Mouse (Mus musculus): ENCODE data around the gene Rsph9.

The Rsph9 gene

GRCm38 (mm10) chr17:46143578-46144423 lies at the start of gene Rsph9:
Gene Rsph9, minus strand, starts transcription at chr17:46144216.
- ATAC-seq (ENCODE audit: insufficient number of reproducible peaks, low FRiP score, low TSS enrichment) = no peak

DNA sequence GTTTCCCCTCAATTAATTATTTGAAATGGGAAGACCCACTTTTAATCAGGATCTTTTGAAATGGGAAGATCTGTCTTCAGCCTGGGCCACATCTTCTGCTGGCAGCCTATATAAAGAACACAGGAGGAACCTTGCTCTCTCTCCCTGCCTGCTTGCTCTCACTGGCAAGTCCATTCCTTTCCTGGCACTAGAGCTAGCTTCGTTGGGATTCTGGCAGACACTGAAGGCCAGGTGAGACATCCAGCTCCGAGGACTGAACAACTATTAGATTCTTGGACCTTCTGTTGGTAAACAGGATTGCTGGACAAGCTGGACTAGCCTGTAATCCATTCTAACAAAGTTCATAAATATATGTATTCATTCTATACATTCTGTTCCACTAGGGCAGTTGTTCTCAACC lies 44.8 kb upstream of the Rsph9 start:
- ATAC-seq (ENCODE audit: insufficient number of reproducible peaks, low FRiP score, low TSS enrichment) = no peak

GRCm38 (mm10) chr17:46182273-46182672 lies 38.3 kb upstream of the Rsph9 start:
- ATAC-seq (ENCODE audit: insufficient number of reproducible peaks, low FRiP score, low TSS enrichment) = no peak

DNA sequence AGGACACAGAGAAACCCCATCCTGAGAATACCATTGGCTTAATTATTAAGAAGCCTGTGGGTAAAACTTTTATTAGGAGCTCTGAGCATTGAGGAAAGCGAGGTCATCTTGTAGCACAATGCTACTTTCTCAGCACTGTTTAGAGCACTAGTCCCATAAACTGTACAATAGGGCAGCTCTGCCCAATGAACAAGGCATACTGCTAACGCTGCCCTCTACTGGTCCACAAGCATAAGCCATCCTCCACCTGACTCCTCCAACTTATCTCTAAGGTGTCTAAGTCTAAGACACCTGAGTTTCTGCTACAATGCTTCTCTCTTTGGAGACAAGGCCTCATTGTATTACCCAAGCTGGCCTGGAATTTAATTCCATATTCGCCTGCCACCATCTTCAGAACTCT lies 26.5 kb upstream of the Rsph9 start:
- no peak for ATAC-seq (ENCODE audit: insufficient number of reproducible peaks, low FRiP score, low TSS enrichment)

DNA sequence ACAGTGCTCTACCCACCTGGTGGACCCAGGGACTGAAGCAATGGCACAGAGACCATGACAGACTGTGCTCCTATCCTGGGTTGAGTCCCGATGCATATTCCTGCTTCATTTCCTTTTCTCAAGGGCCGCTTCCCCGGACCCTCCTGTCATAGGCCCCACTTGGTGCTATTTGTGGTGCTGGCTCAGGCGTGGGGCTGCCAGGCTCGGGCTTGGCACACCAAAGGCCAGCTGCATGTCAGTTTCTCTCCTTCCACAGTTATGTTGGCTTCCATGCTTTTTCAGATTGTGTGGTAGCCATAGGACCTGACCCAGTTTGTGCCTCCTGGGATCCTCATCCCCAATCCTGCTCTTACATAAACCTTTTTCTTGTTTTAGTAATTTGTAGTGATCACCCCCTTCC lies 24.8 kb upstream of the Rsph9 start:
- ATAC-seq (ENCODE audit: insufficient number of reproducible peaks, low FRiP score, low TSS enrichment) = no peak

GRCm38 (mm10) chr17:46168318-46168717 lies 24.3 kb upstream of the Rsph9 start:
- ATAC-seq (ENCODE audit: insufficient number of reproducible peaks, low FRiP score, low TSS enrichment) = no peak

DNA sequence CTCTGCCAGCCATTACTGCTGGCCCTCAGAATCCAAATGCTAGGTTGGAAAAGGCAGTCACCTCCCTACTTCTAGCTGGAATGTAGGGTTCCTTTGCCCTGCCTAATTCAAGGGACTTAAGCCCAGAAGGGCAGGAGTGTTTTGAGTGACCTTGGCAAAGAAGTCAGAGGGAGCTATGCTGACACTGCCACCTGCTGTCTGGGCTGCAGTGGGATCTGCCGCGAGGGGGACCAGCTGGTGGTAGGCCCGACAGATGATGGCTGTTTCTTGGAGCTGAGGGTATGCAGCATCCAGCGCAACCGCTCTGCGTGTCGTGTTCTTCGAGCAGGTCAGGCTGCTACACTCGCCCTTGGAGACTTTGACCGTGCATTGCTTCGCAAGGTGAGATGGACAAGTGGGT lies 23.0 kb upstream of the Rsph9 start:
- ATAC-seq (ENCODE audit: insufficient number of reproducible peaks, low FRiP score, low TSS enrichment) = no peak

DNA sequence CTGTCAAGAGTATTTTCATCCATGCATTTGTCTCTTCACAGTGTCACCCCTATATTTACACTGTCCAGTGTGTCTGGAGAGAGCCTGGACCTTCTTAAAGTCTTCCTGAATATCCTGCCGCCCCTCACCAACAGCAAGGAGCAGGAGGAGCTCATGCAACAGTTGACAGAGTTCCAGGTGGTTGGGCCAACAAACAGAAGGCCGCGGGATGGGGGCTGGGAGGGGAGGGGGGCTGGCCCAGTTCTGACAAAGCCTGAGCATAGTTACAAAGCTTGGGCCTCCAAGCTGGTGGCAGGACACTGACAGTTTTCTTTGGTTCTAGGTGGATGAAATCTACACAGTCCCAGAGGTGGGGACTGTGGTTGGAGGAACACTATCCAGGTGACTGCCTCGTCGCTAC lies 22.3 kb upstream of the Rsph9 start:
- ATAC-seq (ENCODE audit: insufficient number of reproducible peaks, low FRiP score, low TSS enrichment) = no peak

DNA sequence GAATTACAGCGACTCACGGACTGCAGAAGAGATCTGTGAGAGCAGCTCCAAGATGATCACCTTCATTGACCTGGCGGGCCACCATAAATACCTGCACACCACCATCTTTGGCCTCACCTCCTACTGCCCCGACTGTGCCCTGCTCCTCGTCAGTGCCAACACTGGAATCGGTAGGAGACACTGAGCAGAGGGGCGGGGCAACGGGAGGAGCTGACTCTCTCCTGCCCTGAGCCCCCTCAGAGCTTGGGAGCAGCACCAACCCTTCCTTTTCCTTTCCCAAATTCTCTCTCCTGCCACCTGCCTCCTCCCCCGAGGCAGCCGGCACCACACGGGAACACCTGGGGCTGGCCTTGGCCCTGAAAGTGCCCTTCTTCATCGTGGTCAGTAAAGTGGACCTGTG lies 21.4 kb upstream of the Rsph9 start:
- ATAC-seq (ENCODE audit: insufficient number of reproducible peaks, low FRiP score, low TSS enrichment) = no peak

- ATAC-seq (ENCODE audit: insufficient number of reproducible peaks, low FRiP score, low TSS enrichment) = no peak
These were observed 20.8 kb upstream of the Rsph9 start for GRCm38 (mm10) chr17:46164791-46165190.

- no peak for ATAC-seq (ENCODE audit: insufficient number of reproducible peaks, low FRiP score, low TSS enrichment)
These were observed 20.3 kb upstream of the Rsph9 start for GRCm38 (mm10) chr17:46164301-46164700.

DNA sequence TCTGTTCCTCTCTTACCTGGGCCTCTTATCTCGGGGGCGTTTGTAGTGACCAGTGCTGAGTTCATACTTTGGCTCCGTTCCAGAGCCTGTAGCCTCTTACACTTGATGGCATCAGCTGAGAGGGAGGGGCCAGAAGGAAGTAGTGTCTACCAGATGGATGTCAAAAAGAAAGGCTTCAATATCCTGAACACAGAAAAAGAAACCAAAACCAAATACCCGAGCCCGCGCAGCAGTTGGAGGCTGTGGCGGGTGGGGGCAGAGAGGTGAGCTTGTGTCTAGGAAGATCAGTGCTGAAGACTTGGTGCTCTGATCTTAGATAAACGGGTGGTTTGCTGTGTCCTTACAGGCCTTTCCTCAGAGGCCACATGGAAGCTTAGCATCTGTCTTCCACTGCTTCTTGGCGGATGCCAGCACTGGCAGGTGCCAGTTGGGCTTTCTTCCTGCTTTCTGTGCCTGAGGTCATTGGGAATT lies 19.0 kb upstream of the Rsph9 start:
- no peak for ATAC-seq (ENCODE audit: insufficient number of reproducible peaks, low FRiP score, low TSS enrichment)

- no peak for ATAC-seq (ENCODE audit: insufficient number of reproducible peaks, low FRiP score, low TSS enrichment)
These were observed 18.5 kb upstream of the Rsph9 start for GRCm38 (mm10) chr17:46162551-46162950.

- no peak for ATAC-seq (ENCODE audit: insufficient number of reproducible peaks, low FRiP score, low TSS enrichment)
These were observed 17.7 kb upstream of the Rsph9 start for GRCm38 (mm10) chr17:46161710-46162109.

- ATAC-seq (ENCODE audit: insufficient number of reproducible peaks, low FRiP score, low TSS enrichment) = no peak
These were observed 17.2 kb upstream of the Rsph9 start for GRCm38 (mm10) chr17:46161179-46161578.

DNA sequence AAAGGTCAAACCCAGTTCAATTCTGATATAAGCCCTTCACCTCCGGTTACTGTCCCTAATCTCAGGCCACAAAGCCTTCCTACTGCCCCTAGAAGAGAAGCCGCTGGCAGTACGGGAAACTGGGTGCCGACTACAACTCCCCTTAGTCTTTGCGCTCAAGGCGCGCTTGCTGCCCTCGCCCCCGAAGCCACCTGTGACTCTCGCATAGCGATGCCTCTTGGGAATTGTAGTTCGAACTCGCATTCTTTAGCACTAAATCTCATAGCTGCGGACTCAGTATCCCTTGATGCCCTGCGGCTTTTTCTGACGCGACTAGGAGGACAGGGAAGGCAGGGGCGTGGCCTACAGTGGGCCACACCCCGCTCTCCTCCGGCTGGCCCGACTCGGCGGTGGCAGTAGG lies 16.7 kb upstream of the Rsph9 start, which contains the start of gene Gtpbp2:
Gtpbp2 (plus strand) TSS at position 347 of the 400 bp plus-strand sequence.
- peak; percentile 97 for ATAC-seq (ENCODE audit: insufficient number of reproducible peaks, low FRiP score, low TSS enrichment)

DNA sequence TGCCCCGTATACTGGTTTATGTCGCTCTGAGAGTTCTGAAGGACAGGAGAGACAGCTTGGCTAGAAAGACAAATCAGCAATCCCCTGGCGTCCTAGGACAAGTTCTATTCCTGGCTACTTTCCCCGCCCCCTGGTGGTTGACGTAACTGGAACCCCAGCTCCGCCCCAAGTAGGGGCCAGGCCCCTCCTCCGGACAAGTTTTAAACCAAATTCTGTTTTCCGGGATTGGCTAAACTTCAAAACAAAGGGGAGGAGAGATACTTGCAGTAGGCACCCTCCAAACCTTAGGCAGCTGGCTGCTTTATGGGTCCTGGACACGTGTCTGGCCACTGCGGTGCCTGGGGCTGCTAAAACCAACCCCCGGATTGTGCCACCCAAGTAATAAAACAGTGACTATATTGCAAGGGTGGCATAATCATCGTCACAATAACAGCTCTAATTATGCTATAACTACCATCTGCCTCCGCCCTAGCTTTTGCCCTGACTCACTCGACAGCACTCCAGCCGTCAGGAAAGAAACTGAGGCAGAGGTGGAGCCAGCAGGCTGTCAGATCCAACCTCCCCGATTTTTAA lies 16.2 kb upstream of the Rsph9 start:
- peak; percentile 21; the same call in 1 of the 2 replicates for ATAC-seq (ENCODE audit: insufficient number of reproducible peaks, low FRiP score, low TSS enrichment)

DNA sequence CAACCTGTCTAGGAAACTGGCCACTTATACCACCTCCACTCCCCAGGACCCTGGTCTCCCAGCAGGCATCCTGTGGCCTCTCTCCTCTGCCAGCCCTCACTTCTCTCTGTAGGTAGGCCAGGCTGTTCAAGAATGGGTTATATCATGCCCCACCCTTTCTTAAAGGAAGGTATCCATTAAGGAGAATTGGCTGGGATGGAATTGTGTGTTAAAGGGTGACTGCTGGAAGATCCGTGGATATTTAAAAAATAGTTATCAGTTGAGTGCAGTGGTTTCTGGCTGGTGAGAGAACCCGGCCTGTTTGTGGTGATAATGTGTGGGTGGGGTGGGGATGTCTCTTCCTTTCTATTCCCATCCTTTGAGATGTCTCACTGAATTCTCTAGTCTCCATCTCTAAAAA lies 15.2 kb upstream of the Rsph9 start:
- no peak for ATAC-seq (ENCODE audit: insufficient number of reproducible peaks, low FRiP score, low TSS enrichment)

DNA sequence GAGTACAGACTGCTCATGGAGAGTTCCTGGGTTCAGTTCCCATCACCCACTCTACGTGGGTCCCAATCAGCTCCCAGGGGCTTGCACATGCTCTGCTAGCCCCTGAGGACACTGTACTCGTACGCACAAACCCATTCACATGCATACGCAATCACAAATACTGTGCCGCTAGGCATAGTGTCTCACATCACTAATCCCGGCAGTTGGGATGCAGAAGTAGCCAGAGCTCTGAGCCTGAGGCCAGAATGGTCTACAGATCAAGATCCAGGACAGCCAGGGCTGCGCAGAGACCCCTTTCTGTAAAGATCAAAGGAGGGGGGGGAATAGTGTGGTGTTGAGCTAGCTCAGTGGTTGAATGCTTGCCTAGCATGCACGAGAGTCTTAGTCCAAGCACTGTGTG lies 13.1 kb upstream of the Rsph9 start:
- ATAC-seq (ENCODE audit: insufficient number of reproducible peaks, low FRiP score, low TSS enrichment) = no peak

GRCm38 (mm10) chr17:46156680-46157079 lies 12.7 kb upstream of the Rsph9 start:
- no peak for ATAC-seq (ENCODE audit: insufficient number of reproducible peaks, low FRiP score, low TSS enrichment)

DNA sequence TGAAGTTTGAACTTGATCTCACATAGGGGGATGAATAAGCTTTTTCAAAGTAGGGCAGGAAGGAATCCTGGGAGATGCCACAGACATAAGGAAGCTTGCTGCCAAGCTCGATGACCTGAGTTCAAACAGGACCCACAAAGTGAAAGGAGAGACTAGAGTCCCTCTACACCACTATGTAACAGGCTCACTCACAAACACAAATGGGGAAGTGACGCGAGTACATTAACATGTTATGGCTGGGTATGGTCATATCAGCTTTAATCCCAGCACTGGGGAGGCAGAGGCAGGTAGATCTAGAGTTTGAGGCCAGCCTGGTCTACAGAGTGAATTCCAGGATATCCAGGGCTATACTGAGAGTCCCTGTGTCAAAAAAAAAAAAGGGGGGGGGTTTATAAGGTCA lies 10.3 kb upstream of the Rsph9 start:
- ATAC-seq (ENCODE audit: insufficient number of reproducible peaks, low FRiP score, low TSS enrichment) = no peak

All from cerebellum, adult (tissue).